Mouse (Mus musculus): ENCODE measurements at regions not wholly inside any gene's neighbourhood (a gene's known extent, or its start where the extent isn't known, plus 50 kb on each side); places are given as distances from the start of the nearest gene placed in this dataset. TPM values are rescaled to one million over a fixed set of nuclear protein-coding genes. Genes with fewer than 3 reads are reported as not detected.

DNA sequence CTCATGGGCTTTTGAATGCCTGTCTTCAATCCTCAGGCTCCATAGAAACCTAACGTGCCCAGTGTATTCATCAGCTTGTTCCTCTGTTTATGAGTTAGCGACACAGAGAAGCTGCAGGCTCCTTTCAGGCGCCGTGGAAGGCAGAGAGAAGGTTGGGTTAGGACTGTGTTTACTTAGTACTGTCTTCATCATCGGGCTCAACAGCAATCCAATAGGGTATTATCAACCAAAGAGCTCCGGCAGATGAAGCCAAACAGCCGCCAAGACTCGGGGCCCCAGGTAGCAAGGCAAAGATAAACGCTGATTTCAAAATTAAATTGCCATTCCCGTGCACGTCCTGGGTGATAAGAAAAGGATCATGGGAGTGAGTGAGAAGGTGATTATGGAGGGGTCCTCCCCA lies 50.5 kb upstream of the Mc3r start:
- Histone ChIP-seq H3K4me1 (replicated peaks; ENCODE audit: control insufficient read depth, insufficient read depth, low read length) (no peaks in the 10 kb centered on the region), H3K4me2 (no peak overlapping the region), H3K27ac (ENCODE audit: low read depth, low read length) (no peak overlapping the region), H3K9me3 (ENCODE audit: control insufficient read depth, low read length) (no peaks in the 10 kb centered on the region), H3K36me3 (ENCODE audit: control insufficient read depth, insufficient read depth, low read length) (no peaks in the 10 kb centered on the region), H3K9ac (ENCODE audit: low read depth, low read length) (no peak overlapping the region), H3K27me3 (replicated peaks; ENCODE audit: control insufficient read depth, insufficient read depth, low read length) (no peaks in the 10 kb centered on the region), H3K4me3 (ENCODE audit: low read depth, low read length) (no peak overlapping the region)
- WGBS, result 69% methylated on average over 11 of the region's 11 CpGs
- DNase-seq (ENCODE audit: low spot score), result no peak
- ATAC-seq (replicated peaks; ENCODE audit: low FRiP score), result no peak

Small RNA genes lying in the stretch of these regions (microRNA-seq; reads per million reads assigned to microRNA genes)
- not detected for gene Gm44301 (ENCODE audit: borderline number of aligned reads)
